Mouse (Mus musculus) layer of hippocampus, postnatal 25 days (tissue): ENCODE measurements around the gene Gper1. TPM values are rescaled to one million over a fixed set of nuclear protein-coding genes. Genes with fewer than 3 reads are reported as not detected.
"Not testable (repeated sequence)": the region's sequence is repeated elsewhere in the genome, so short reads cannot be mapped to it uniquely, and the experiment has no call there.

Experiments used
- DNase-seq, 2 experiments: peaks; one replicate each; pipeline ENCODE4 v3.0.0; 2022; ENCODE audit warnings: mixed read lengths in 2 of 2, low spot score in 1 of 2; ENCODE audit errors: extremely low spot score in 1 of 2
- total RNA-seq, 2 experiments: library from RNA; stranded (reverse); gene quantifications; 2 replicates each; pipeline ENCODE4 v1.2.3; 2021

Gene Gper1
- total RNA-seq, 2 experiments from 2014 or later, result 2.3 to 2.8 TPM

GRCm38 (mm10) chr5:139390324-139391119 lies 32.4 kb upstream of the Gper1 start:
- not testable (repeated sequence) for DNase-seq

DNA sequence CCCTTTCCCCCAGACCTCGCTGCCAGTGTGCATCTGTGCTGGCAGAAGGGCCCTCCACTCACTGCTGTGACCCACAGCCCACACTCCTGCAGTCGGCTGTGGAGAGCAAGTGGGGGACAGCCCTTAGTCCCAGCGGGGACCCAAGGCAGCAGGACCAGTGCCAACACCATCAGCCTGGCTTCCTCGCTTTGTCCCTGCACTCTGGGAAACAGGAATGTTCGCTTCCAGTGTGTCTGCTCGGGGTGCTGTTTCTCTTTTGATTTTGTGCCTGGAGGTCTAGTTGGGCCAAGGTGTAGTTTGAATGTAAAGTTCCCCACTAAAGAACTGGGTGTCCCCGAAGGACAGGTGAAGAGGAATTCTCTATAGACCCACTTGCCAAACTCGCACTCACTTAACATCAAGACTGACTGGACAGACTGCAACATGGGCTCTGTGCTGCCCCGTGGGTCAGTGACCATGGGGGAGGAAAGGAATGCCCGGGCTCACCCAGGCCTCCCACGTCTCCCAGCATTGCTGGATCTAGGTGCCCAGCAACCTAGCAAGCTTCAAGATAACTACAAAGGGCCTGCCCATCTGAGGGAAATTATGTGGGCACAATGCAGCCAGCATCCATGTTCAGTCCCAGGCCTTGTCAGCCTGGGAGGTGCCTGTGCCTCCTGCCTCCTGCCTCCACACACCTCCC lies 31.5 kb upstream of the Gper1 start:
- no peak for DNase-seq

DNA sequence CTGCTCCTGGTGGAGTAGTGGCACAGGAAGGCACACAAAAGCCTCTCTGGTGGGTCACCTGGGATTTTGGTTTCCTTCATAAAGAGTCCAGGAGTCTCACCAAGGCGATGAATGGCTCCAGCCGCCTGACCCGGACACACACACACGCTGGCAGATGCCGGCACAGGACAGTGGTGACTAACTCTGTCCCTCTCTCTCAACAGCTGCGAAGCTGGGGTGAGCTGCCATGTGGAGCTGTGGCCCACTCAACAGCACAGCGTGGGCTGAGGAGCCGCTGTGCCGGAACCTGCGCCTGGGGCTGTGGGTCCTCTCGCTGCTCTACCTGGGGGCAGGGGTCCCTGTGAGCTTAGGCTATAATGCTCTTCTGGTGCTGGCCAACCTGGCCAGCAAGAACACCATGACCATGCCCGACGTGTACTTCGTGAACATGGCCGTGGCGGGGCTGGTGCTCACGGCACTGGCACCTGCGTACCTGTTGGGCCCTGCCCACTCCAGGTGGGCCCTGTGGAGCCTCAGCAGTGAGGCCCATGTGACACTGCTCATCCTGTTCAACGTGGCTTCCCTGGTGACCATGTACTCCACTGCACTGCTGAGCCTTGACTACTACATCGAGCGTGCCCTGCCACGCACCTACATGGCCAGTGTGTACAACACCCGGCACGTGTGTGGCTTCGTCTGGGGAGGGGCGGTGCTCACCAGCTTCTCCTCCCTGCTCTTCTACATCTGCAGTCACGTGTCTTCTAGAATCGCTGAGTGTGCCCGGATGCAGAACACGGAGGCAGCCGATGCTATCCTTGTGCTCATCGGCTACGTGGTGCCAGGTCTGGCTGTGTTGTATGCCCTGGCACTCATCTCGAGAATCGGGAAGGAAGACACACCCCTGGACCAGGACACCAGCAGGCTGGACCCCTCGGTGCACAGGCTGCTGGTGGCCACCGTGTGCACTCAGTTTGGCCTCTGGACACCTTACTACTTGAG lies 30.4 kb upstream of the Gper1 start:
- no peak for DNase-seq

DNA sequence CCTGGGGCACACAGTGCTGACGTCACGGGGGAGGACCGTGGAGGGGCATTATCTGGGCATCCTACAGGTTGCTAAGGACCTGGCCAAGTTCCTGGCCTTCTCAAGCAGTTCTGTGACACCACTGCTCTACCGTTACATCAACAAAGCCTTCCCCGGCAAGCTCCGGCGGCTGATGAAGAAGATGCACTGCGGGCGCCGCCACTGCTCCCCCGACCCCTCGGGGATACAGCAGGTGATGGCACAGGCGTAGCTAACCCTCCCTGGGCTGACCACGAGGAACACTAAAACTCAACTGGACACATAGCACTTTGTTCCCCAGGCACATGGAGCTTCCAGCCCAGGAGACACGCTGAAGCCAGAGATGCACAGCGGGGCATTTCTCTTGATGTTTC lies 29.8 kb upstream of the Gper1 start:
- no peak for DNase-seq

- DNase-seq, result no peak
Observed at GRCm38 (mm10) chr5:139394399-139394798, 28.6 kb upstream of the Gper1 start.

DNA sequence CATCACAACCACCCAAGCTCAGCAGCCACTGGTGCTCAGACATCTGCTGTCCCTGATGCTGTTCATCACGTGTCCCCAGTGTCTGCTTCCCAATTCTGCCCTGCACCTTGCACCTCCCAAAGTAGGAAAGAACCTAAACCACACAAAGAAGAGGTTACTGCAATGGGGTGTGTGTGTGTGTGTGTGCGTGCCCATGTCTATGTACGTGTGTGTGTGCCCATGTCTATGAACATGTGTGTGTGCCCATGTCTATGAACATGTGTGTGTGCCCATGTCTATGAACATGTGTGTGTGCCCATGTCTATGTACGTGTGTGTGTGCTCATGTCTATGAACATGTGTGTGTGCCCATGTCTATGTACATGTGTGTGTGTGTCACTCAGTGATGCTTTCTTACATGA lies 27.4 kb upstream of the Gper1 start:
- no peak for DNase-seq

GRCm38 (mm10) chr5:139397359-139397916 lies 25.5 kb upstream of the Gper1 start:
- no peak for DNase-seq

DNA sequence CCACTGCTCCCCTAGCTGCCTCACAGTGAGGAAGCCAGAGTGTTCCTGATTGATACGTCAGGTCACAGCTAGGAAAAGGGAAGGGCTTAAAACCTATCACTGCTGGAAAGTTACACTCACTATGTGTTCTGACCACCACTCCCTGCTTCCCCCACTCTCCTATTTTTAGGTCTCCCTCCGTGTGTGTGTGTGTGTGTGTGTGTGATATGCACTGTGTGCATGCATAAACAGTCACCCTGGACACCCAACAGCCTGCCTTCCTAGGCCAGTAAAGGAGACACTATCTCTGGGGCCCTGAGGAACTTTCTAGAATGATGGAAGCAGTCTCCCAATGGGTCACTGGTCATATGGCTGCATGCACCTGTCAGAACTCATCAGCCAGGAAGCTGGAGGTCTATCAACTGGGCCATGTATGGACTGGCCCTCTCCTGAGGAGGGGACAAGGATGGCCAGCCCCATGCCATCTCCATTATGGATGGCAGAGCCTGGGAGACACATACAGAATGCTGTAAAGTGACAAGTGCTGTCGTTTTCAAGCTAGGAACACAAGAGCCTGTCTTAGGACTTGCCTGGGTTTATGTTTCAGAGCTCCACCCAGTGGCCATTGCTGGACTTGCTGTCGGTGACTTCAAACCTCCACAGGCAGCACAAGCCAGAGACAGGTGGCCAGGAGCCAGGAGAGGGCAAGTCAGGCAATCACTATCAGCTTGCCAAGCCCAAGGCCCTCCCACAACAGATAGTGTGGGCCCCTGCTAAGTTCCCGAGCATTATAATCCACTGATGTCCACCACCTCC lies 24.8 kb upstream of the Gper1 start:
- DNase-seq, result peak; percentile 86 to 96

DNA sequence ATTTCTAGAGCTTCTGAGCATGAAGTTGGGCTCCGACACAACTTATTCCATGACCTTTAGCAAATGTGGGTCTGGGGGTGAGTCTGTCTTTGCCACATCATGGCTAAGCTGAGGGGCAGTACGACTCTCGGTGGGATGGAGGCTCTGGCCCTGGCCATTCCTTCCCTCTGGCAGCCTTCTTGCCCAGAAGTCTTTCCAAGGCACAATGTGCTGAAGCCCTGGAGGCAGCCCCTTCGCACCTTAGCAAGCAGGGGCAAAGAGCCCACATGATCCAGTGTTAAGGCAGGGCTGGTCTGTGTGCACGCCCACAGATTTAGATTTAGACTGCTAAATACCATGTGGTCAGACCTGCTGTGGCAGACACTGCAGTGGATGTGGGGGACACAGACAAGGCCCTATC lies 24.2 kb upstream of the Gper1 start:
- no peak for DNase-seq

- DNase-seq, result no peak
Observed at GRCm38 (mm10) chr5:139399991-139400390, 23.0 kb upstream of the Gper1 start.

GRCm38 (mm10) chr5:139402106-139402505 lies 20.8 kb upstream of the Gper1 start:
- DNase-seq, result no peak

GRCm38 (mm10) chr5:139403692-139404260 lies 19.2 kb upstream of the Gper1 start:
- no peak for DNase-seq

GRCm38 (mm10) chr5:139404801-139405401 lies 18.1 kb upstream of the Gper1 start, which contains the start of gene C130050O18Rik:
C130050O18Rik (plus strand) TSS chr5:139405280.
- DNase-seq, result no peak

DNA sequence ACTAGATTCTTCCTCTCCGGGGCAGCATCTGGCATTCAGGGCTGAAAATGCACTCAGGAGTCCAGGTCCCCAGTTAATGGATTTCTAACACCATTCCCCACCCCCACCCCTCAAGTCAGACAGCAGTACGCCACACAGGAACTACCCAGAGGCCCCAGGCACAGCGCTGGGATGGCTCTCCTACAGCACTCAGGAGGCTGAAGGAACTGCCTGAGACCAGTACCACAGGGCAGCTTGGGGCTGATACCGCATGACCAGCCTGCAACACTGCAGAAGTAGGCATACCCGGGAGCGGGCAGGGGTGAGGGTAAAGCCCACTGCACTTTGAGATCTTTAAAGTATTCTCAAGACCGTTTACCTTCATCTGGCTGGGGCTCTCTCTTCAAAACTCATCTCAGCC lies 17.5 kb upstream of the Gper1 start:
- DNase-seq, result no peak

DNA sequence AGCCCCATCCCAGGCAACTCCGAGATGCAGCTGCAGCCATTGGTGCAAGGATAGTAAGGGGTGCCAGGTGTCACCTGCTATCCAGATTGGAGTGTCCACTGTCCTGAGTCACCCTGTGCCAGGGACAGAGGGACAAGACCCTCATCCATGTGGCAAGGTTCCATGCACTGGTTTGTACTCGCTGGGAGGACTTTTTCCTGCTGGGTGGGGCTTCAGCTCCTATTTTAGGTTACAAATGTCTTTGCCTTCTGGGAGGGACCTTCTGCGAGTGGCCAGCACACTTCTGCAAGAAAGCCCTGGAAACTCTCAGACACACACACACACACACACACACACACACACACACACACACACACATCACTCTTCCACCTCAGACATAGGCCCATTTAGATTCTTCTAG lies 17.0 kb upstream of the Gper1 start:
- no peak for DNase-seq

DNA sequence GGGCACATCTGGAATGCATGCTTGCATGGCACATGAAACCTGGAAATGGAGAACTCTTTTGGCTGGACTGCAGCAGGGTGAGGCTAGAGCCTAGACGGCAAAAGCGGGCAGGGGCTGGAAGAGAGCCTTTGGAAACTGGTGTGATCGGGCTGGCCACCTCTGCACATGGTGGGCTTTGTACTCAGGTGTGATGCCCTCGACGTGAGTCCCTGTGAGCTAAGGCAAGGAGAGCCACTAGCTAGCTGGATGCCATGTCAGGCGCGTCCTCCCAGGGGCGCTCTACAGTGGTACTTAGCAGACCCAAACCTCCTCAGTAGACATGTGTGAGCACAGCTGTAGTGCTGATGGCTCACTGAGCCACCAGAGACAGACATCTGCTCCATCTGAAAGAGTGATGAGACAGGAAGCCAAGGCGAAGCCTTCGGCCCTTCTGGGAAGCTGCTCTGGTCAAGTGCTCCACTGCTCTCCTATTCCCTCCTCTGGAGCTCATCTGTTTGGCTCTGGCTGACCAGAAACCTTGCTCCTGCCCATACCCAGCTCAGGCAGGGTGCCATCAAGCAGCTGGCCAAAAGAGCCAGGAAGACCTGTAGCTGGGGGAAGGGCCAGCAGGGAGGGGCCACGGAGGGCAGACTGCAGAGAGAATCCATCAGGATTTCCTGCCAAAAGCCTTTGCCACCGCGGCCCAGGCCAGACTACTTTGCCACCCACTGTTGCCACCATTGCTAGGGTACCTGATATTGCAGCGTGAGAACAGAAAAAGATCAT lies 15.6 kb upstream of the Gper1 start:
- DNase-seq, result no peak

GRCm38 (mm10) chr5:139408511-139408910 lies 14.4 kb upstream of the Gper1 start:
- DNase-seq, result no peak

DNA sequence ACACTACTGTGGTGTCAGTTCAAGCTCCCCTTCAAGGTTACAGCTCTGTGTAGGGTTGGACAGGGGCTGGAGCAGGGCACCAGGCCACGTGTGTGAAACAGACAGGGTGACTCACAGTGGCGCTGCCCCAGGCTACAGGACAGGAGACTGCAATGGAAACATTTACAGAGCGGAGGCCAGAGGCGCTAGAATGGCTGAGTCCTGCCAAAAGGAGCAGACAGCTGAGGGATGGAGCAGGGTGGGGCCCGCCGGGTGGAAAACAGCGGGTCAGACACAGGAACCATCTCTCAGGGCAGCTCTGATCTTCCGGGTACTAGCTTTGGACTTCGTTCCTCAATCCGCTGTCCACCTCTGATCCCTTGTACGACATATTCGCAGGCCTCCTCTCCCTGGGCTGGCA lies 13.5 kb upstream of the Gper1 start:
- DNase-seq, result no peak
